Mouse (Mus musculus) gastrocnemius, adult 8-10 months (tissue): ENCODE measurements around the gene Drc1. TPM values are rescaled to one million over a fixed set of nuclear protein-coding genes. Genes with fewer than 3 reads are reported as not detected.

ENCODE experiments used
- DNase-seq, 2 experiments: peaks; one replicate each; pipeline ENCODE4 v3.0.0; 2022; ENCODE audit warnings: low spot score in 2 of 2
- total RNA-seq, 4 experiments: library from RNA; stranded (reverse); gene quantifications; 2 replicates each; pipeline ENCODE4 v1.2.4; 2022

Drc1 gene
- not detected for total RNA-seq

DNA sequence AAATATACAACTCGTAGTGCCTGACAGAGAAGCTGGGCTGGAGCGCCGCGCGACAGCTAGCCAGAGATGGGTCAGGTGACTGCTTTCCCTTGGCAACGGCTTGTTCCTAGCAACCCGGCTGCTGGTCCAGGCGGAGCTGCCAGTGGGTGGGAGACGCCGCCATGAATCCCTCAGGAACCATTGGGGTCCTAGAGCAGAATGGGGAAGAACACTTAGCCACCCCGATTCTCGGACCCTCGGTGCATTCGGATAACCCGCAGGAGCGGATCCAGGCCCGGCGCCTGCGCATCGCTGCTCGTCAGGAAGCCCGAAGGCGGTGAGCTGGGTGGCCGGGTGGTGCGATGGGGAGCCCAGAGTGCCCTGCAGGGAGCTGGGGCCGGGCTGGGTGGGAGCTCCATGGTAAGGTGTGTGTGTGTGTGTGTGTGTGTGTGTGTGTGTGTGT is at the start of gene Drc1:
TSS of gene Drc1 (plus strand) at position 98 of the 442 bp plus-strand sequence.
- no peak for DNase-seq

DNA sequence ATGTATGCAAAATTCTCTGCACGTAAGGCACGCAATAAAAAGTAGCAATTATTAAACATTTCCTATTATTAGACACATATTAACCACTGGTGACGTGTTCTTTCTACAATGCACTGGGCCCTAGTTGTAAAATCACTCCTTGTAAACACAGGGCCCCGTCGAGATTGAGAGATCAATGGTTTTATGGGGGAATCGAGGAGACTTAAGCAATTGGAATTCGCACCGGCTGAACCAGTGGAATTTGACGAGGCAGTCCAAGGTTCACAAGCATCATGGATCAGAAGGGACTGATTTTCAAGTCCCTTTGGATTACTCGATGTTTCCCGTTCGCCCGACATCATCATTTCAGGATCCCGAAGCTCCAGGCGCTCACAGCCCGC is 49.3 kb upstream of the Drc1 start:
- DNase-seq: no peak

DNA sequence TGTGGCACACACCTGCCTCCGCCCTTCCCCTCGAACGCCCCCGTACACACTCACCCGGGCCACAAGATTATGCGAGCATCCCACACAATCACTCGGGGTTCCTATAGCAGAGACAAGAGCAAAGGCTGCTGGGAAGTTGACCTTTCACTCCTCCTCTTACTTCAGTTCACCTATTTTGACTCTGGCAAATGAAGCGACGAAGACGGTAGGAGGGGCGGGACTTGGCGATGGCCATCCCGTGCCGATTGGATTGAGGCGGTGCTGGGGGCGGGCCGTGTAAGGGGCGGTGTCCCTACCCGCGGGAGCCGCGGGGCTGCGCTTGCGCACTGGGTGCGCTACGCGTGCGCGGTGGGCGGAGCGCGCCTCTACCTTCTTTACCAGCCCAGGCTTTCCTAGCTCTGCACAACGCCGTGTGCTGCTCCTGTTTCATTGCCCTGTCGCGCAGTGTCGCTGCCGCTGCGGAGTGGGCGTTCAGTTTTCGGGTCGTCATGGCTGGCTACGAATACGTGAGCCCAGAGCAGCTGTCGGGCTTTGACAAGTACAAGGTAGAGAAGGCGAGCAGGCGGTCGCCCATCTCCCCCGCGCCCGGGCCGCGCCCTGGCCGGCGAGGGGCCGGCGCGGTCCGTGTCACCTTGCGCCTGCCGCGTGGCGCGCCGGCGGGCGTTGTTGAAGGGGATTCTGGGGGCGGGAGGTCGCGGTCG is 48.8 kb upstream of the Drc1 start, which contains the start of gene Selenoi:
TSS of gene Selenoi (plus strand) at position 311 of the 701 bp plus-strand sequence.
- DNase-seq: peak; percentile 99

DNA sequence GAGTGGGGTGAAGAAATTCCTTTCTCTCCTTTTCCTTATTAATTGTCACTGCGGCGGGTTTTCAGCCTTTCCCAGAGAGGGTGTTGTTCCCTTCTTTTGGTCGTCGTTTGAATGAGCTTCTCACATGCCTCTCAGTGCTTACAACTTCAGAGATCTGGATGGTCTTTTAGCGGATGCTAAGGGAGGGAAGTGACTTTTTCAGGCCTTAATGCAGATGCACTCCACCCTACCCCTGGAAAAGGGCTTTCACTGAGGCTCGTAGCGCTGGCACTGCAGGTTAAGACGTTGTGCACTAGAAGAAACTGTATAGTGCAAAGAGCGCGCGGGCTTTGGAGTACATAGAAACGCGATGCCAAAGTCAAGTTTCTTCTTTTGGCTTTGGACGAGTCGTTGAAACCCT is 48.1 kb upstream of the Drc1 start:
- DNase-seq: no peak

DNA sequence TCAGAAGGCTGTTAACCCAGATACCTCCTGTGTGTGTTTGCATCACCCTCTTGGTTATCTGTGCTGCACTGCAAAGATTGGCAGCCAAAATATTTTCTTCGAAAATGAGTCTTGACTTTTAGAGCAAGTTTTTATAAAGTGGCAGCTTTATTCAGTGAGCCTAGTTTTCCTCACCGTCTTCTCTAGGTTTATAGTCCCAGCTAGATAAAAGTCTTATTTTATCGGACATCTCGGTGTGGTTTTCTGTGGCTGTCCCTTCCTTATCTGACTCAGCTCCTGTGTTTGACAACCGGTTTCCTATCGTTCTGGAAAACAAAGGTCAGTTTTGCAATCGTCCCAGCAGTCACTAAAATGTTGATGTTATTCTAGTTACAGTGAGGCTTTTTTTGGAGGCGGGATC is 47.2 kb upstream of the Drc1 start:
- DNase-seq: no peak

DNA sequence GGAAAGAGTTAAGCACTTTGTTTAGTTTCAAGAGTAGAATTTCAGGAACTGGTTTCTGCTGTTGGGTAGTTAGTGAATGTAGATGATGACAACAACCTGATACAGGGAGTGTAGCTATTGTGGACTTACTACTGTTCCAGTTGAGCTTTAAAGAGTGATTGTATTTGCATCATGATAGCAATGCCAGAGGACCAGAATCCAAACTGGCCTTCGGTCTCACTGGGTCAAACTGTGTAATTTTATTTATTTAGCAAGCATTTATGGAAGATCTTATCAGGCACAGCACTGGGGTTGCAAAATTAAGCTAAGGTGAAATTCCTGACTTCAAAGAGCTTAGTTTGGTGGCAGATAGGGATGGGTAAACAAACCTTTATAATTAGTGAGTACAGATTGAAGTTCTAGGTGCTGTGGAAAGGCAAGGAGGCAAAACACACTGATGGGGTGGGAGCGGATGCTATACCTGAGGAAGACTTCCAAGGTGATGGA is 45.5 kb upstream of the Drc1 start:
- DNase-seq: no peak

DNA sequence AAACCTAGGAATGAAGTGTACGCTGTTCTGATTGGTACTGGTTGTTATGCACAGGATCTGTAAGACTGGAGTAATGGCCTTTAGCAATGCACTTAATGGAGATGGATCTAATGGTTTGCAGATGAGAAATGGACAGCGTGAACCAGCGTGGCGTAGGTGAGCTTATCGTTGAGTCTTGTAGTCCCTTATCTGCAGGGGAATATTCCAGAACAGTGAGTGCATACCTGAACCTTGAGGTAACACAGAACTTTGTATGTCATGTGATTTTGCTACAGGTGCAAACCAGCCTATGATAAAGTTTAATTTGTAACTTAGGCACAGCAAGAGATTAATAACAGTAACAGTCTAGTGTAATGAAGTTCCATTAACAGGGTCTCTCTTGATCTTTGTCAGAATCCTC is 42.7 kb upstream of the Drc1 start:
- DNase-seq: no peak

DNA sequence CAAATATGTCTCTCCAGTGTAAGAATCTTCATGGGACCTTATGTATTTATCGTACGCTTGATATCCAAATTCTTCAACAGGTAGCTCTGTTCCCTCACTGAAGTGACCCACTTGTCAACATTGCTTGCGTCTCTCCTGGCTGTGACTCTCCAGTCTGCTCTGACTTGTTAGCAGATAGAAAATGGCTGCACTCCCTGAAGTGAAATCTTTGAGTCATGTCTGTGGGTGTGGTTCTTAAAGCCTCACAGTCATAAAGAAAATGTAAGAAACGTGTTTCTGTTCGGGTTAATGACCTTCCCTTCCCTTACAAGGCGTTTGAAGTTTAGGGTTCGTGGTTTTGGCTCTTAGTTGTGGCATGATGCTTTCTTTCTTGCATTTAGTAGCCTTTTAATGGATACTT is 40.6 kb upstream of the Drc1 start:
- DNase-seq: no peak

DNA sequence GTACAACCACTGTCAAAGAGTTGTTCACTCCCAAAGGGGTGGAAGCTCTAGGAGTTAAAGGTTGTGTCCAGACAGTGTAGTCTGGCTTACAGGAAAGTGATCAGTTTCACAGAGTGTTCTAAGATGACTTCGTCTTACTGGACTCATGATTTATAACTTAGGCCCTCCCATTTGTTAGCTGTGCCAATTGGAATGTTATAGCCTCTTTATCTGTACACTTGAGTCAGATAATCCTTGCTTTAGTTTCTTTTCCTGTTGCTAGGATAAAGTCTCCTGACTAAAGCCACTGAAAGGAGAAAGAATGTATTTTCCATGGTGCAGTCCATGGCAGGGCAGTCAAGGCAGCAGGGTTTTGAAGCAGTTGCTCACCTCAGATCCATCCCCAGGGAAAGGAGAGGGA is 38.8 kb upstream of the Drc1 start:
- DNase-seq: no peak

DNA sequence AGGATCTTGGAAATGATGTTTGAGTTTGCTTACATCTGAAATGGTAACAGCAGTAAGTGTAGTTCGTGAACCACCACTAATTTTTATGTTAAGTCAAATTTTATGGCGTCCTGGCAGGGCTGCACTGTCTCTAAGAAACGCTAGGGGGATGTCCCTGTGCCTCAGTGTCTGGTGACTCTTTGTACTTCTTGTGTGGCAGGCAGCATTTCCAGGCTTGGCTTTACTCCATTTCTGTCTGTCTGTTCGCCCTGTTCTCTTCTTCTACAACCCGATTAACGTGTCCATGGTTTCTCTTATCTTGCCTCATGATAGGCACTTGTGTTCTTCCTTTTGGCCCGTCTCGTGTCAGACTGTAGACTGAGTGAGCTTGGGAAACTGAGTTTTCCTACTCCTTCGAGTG is 37.4 kb upstream of the Drc1 start:
- DNase-seq: no peak

DNA sequence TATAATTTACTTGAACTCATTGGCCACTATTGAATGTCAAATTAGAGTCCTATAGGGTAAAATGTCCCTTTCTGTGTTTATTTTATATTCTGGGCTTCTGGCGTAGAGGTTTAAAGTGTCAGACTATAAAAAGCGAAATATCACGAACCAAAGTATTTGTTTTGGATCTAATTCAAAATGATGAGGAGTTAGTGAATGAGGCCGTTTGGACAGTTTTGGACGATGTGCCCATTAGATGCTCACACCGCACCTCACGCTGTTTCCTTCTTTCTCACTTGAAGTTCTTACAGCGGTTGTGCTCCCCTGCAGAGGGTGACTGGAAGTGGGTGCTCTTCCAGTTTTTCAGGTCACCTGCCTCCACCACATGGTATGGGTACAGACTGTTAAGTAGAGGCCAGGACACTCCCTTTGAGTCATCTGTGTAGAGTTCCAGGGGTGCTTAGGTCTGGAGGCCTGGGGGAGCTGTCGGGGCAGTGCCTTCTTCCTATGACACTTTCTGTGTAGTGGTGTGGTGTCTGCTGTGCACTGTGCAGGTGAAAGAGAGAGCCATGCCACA is 35.2 kb upstream of the Drc1 start:
- DNase-seq: no peak

DNA sequence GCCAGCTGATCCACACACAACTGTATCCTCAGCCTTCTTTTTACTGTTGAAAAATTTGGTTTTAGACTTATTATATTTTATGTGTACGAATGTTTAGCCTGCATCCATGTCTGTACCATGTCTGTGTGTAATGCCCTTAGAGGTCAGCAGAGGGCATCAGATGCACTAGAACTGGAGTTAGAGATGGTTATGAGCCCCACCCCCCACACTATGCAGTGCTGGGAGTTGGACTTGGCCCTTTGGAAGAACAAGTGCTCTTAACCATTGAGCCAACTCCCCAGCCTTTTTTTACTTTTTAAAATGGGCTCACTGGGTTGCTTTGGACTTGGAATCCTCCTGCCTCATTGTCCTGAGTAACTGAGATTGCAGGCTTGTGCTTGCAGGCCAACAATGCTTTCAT is 33.5 kb upstream of the Drc1 start:
- no peak for DNase-seq

DNA sequence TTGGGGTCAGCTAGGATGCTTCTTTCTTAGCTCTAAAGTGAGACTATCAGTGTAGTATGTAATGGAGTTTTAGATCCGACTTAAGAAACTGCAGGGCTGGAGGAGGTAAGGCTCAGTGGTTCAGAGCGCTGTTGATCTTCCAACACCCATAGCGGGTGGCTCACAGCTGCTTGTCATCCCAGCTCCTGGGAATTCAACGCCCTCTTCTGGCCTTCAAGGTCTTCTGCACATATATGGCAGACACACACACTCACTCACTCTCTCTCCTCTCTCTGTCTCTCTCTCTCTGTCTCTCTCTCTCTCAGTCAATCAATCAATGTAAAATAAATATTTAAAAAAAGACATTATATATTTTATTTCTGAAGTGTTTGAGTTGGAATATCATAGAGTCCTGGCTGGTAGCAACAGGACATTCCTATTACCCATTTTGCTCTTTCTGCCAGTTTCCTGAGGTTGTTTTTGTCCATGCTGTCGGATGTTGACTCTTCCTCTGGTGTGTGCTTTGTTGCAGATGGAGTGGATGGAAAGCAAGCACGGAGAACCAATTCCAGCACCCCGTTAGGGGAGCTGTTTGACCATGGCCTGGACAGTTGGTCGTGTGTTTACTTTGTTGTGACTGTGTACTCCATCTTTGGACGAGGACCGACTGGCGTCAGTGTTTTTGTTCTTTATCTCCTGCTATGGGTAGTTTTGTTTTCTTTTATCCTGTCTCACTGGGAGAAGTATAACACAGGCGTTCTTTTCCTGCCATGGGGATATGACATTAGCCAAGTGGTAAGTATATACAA is 25.4 kb upstream of the Drc1 start:
- no peak for DNase-seq

DNA sequence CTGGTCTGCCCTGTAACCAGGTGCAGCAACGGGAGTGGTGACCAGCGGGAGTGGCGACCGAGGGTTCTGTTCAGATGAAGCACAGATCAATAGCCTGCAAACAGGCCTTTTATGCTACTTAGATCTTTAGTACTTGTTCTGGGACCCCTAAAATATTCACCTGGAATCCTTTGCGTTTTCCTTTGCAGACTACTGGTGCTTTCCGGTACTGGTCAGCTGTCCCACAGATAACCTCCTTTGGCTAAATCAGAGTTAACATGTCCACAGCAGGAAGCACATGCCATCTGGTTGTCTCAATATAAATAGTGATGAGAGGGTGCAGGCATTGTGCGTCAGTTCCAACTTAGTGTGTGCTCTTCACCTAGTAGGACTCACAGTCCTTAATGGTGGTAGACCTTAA is 22.4 kb upstream of the Drc1 start:
- no peak for DNase-seq

DNA sequence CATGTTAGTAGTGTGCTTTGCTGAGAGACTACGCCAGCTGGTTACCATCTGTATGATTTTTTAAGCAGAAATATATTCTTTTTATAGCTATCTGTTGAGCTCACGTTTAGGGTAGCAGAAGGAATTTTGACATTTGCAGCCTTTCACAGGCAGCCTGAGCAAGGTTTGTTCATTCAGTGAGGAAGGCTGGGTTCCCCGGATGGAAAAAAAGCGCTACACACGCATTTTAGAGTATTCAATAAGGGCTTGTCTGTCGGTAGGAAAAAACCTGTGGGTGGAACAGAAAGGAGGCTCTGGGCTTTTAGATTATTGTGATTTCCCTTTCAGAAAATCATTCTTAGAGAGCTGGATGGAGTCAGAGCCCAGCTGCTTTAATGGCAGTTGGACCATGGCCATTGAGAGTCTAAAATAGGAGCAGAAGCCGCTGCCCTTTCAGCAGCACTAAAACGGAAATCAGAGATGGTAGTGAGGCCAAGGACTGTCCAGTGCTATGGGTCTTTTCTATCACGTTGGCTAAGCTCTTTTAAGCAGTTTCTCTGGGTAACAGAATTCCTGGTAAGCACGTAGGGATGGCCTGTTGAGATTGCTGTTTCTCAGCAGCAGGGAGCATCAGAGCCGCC is 10.5 kb upstream of the Drc1 start:
- DNase-seq: peak; percentile 10 to 17

DNA sequence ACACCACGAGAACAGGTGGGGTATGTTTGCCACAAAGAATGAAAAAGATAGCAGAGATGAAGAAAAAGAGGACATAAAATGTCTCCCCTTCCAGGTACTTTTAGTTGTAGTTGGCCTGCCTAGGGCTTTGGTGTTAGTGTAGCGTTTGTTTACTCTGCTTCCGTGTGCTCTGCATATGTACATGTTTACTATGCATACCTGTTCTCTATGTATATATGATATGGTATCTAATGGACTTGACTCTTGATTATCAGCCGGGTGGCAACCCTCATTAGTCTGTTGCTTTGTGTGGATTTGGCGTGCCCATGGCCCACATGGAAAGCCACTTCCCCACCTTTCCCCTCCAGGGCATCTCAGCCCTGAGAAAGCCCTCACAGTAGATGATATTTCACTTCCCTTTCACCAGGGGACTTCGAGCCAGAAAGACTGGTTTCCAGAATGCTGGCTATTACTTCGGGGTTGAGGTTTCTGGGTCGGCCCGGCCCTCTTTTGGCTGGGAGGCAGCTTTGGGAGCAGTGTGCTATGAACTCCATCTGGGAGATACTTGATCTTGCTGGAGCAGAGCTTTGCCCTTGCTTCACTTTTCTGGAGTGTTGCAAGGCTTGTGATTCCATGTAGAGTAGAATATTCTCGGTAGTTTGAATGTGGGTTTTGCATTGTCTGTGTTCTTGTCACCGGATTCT is 9.4 kb upstream of the Drc1 start:
- peak; percentile 28 to 60 for DNase-seq

DNA sequence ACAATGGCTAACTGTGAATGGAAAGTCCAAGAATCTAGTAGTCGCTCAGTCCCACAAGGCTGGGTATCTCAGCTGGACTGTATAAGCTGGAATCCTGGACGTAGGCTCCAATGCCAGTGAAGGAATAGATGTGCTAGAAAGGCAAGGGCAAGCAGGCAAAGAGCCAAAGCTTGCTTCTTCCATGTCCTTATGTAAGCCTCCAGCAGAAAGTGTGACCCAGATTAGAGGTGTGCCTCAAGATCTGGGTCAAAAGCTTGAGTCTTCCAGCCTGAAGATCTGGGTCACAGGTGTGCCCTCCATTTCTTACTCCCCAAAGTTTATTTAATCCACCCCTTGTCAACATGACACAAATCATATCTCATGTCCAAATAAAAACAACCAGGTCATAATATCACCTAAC is 4.8 kb upstream of the Drc1 start:
- DNase-seq: no peak

DNA sequence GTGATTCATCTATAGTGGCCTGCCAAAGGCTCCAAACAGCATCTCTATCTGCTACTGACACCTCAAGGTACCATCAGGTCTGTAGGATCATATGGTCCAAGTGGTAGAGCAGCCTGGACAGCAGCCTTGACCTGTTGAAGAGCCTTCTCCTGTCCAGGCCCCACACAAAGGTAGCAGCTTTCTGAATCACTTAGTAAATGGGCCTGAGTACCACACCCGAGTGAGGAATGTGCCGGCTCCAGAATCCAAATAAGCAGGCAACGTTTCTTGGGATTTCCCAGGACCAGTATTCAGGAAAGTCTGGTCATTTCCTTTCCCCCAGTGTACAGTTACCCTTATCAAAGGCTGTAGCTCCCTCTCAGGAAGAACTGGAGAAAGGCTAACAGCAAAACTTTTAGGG is 2.2 kb upstream of the Drc1 start:
- no peak for DNase-seq

DNA sequence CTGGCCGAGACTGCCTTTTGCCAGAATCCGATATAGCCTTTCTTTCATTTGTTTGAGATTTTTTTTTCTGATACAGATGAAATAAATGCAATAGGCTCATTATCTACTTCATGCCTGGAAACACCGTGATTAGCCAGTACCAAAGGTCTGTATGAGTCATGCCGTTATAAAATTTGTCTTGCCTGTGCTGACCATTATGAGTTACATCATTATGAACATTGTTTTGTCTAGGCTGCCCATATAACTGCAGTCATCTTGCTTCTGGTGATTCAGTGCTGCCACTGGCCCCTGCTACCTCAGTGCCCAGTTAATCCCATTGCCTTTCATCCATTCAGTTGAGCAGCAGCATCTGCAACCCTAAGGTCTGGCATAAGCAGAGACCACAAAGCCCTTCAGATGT is 1.7 kb upstream of the Drc1 start:
- no peak for DNase-seq

DNA sequence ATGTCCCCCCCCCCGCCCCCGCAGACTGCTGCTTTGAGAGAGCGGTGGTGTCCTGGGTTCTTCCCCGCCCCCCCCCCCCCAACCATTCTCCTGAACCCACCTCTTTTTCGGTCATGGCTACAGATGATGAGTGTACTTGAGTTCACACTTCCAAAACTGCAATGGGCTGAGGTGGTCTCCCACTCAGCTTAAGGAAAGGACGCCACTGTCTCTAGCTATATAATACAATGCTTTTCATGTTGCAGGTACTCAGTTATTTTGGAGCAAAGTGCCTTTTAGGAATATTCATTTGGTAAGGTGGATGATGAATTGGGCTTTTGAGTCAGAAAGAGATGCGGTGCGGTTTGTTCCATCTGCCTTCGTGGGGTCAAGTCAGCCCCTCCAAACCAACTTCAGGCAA is 324 bp upstream of the Drc1 start:
- DNase-seq: no peak
